In the genomic region with DNA sequence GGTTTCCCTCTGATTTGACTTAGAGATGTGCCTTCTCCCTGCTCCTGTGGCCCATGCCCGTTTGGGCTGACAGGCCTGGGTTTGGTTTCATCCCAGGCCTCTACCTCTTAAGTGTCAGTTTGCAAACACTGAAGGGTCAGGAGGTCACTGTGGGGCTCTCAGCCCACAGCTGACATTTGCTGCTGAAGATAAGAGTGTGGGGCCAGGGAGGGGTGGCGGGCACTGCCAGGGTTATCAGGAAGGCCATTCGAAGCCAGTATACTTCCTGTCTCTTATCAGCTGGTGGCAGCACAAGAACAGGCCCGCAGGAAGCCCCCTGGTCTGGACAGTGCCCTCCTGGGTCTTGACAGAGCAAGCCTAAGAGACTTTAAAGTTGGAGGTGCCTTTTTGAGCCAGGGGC, we compare ENCODE assay signal across 12 mouse cellular contexts. TPM values are rescaled to one million over a fixed set of nuclear protein-coding genes. Genes with fewer than 3 reads are reported as not detected.
A peak's percentile ranks its signal among the peaks of the same experiment; 100 is the strongest.
DNase-seq lines count a peak whose midpoint lies in the region; ATAC-seq and TF ChIP-seq lines count a peak whose summit lies in the region.
"Had no signal": no experiment of that assay in that cellular context is flagged by ENCODE, and none has a peak within 500 bp of the region (broad histone marks: within the 10 kb centered on the region; RNA-seq: fewer than 3 reads in every experiment).

No protein-coding gene starts in this region.

- H3K9me3 ChIP-seq in heart, embryonic 11.5 days (replicated peaks; ENCODE audit: control insufficient read depth, low read length) = no peaks in the 10 kb centered on the region
- no peaks in the 10 kb centered on the region for H3K9me3 ChIP-seq in MEL (replicated peaks; ENCODE audit: insufficient read depth, low read length)
- no peaks in the 10 kb centered on the region for H3K9me3 ChIP-seq in midbrain, embryonic 10.5 days (replicated peaks)

- TF ChIP-seq POLR2A in MEL (IDR thresholded peaks at IDR 0.05; ENCODE audit: control insufficient read depth in 1 of 2, insufficient read depth in 1 of 2, low read depth in 1 of 2, low read length in 2 of 2, poor library complexity in 1 of 2) = no peak; a peak in 1 of 4 replicates

- H3K4me1 ChIP-seq in heart, embryonic 11.5 days (ENCODE audit: control insufficient read depth, insufficient read depth, low read length) = peaks cover 45% of the 10 kb centered on the region
- peaks cover 43 to 60% of the 10 kb centered on the region in 2 experiments for H3K4me1 ChIP-seq in MEL (ENCODE audit: control insufficient read depth in 1 of 2, insufficient read depth in 2 of 2, low read length in 2 of 2)
- 0 out of 2 replicates have a peak, but pooled peaks cover 7% of the 10 kb centered on the region for H3K4me1 ChIP-seq in midbrain, embryonic 10.5 days

- peak; percentile 94 to 98 for TF ChIP-seq EP300 in MEL (IDR thresholded peaks at IDR 0.05; ENCODE audit: low read depth in 1 of 2, low read length in 2 of 2)

- no peak for TF ChIP-seq RAD21 in MEL (IDR thresholded peaks at IDR 0.05; ENCODE audit: low read depth, low read length)

- no peak overlapping the region for H3K4me3 ChIP-seq in heart, embryonic 11.5 days (ENCODE audit: low read depth, low read length)
- H3K4me3 ChIP-seq in MEL (ENCODE audit: control insufficient read depth in 1 of 2, insufficient read depth in 1 of 2, low read depth in 2 of 2, low read length in 2 of 2) = no peak overlapping the region
- H3K4me3 ChIP-seq in midbrain, embryonic 10.5 days = no peak overlapping the region
- H3K4me3 ChIP-seq: heart, adult 2 months had no signal

- no peak for TF ChIP-seq CTCF in MEL (IDR thresholded peaks at IDR 0.05 in 2 of 3, conservative IDR thresholded peaks at IDR 0.05 in 1 of 3; ENCODE audit: control insufficient read depth in 1 of 3, insufficient read depth in 1 of 3, low read depth in 2 of 3, low read length in 3 of 3, poor library complexity in 1 of 3, severe bottlenecking in 1 of 3)

- peak overlapping the region; percentile 82 for H3K27ac ChIP-seq in heart, embryonic 11.5 days (ENCODE audit: low read depth, low read length)
- peak overlapping the region; percentile 61 for H3K27ac ChIP-seq in MEL (ENCODE audit: control insufficient read depth, low read depth, low read length)
- no peak overlapping the region for H3K27ac ChIP-seq in midbrain, embryonic 10.5 days (replicated peaks)
- H3K27ac ChIP-seq: heart, adult 2 months had no signal

- intact Hi-C loops in heart, postnatal 10 days (cut with DNase I) = no loop called here

- H3K79me2 ChIP-seq in MEL (ENCODE audit: control insufficient read depth, insufficient read depth, low read length, poor library complexity) = no peaks in the 10 kb centered on the region; the same call in 1 of the 2 replicates

- ATAC-seq in heart, embryonic 11.5 days (replicated peaks; ENCODE audit: insufficient number of reproducible peaks, low FRiP score, low TSS enrichment) = peak; percentile 73
- ATAC-seq in granulocyte monocyte progenitor cell, adult 5-6 weeks (replicated peaks; ENCODE audit: poor library complexity, severe bottlenecking) = peak; percentile 33
- peak; percentile 42 for ATAC-seq in megakaryocyte, adult 5-6 weeks (ENCODE audit: poor library complexity, severe bottlenecking)
- ATAC-seq in activated CD4-positive, CD25-positive, alpha-beta regulatory T cell, adult 4 months = no peak

- H3K4me2 ChIP-seq in heart, embryonic 11.5 days = peak overlapping the region; percentile 39

- H3K9ac ChIP-seq in heart, embryonic 11.5 days (ENCODE audit: low read depth, low read length) = peak overlapping the region; percentile 59
- no peak overlapping the region for H3K9ac ChIP-seq in MEL (ENCODE audit: control insufficient read depth, low read depth, low read length, poor library complexity, severe bottlenecking)

- H3K36me3 ChIP-seq in heart, embryonic 11.5 days (ENCODE audit: control insufficient read depth, insufficient read depth, low read length) = peaks cover 22% of the 10 kb centered on the region
- peaks cover 6 to 45% of the 10 kb centered on the region in 2 experiments for H3K36me3 ChIP-seq in MEL (ENCODE audit: control insufficient read depth in 1 of 2, insufficient read depth in 2 of 2, low read length in 2 of 2)
- H3K36me3 ChIP-seq in midbrain, embryonic 10.5 days = peaks cover 67% of the 10 kb centered on the region

- H3K27me3 ChIP-seq in heart, embryonic 11.5 days (ENCODE audit: control insufficient read depth, insufficient read depth, low read length) = no peaks in the 10 kb centered on the region
- no peaks in the 10 kb centered on the region for H3K27me3 ChIP-seq in MEL (ENCODE audit: control insufficient read depth in 1 of 2, insufficient read depth in 2 of 2, low read length in 2 of 2)
- no peaks in the 10 kb centered on the region for H3K27me3 ChIP-seq in midbrain, embryonic 10.5 days (ENCODE audit: low read depth, poor library complexity, severe bottlenecking)

- 15% methylated on average over 4 of the region's 4 CpGs for WGBS in heart, embryonic 11.5 days (ENCODE audit: insufficient replicate concordance)
- WGBS in midbrain, embryonic 10.5 days = 88% methylated on average over 4 of the region's 4 CpGs

- no peak for DNase-seq in heart, postnatal 10 days
- DNase-seq in MEL (ENCODE audit: low read depth, low spot score) = no peak
- no peak for DNase-seq in midbrain, embryonic 10.5 days (ENCODE audit: low spot score)
- DNase-seq in frontal cortex, adult 2 months (ENCODE audit: extremely low spot score in 1 of 2, low spot score in 1 of 2) = no peak
- DNase-seq: cerebellum, postnatal 25 days; heart, adult 2 months; kidney, adult 2 months had no signal

TF ChIP-seq in MEL, 35 proteins besides CTCF, POLR2A, EP300 and RAD21 (continues in another document):
- TF ChIP-seq MYB (IDR thresholded peaks at IDR 0.05; ENCODE audit: low read depth, low read length) = peak; percentile 58; the same call in 1 of the 2 replicates
- peak; percentile 97 for TF ChIP-seq TAL1 (IDR thresholded peaks at IDR 0.05; ENCODE audit: low read length)
- no peak for TF ChIP-seq MAX (IDR thresholded peaks at IDR 0.05; ENCODE audit: low read length)
- TF ChIP-seq GATA1 (IDR thresholded peaks at IDR 0.05; ENCODE audit: low read depth, low read length) = peak; percentile 92
- peak; percentile 42; the same call in 1 of the 2 replicates for TF ChIP-seq USF1 (IDR thresholded peaks at IDR 0.05; ENCODE audit: low read depth, low read length)
- peak; percentile 30; the same call in 1 of the 2 replicates for TF ChIP-seq CHD2 (IDR thresholded peaks at IDR 0.05; ENCODE audit: low read length)
- TF ChIP-seq ZKSCAN1 (IDR thresholded peaks at IDR 0.05; ENCODE audit: low read depth, low read length) = no peak
- TF ChIP-seq SIN3A (IDR thresholded peaks at IDR 0.05; ENCODE audit: low read length) = peak; percentile 77
- no peak for TF ChIP-seq UBTF (IDR thresholded peaks at IDR 0.05; ENCODE audit: borderline replicate concordance, insufficient read depth, low read depth, low read length)
- TF ChIP-seq USF2 (IDR thresholded peaks at IDR 0.05; ENCODE audit: borderline replicate concordance in 1 of 2, insufficient read depth in 1 of 2, low read depth in 1 of 2, low read length in 2 of 2) = no peak

RNA-seq across cellular contexts. Expression of gene Rbm38, which starts 14.7 kb away (rescaled TPM):
- polyA plus RNA-seq in heart, embryonic 11.5 days (2014; fragmentation: Nextera tagmentation; extraction: Ambion mirVana) = 161 and 169 TPM in 2 replicates
- total RNA-seq in heart, postnatal 10 days (2021) = 100 to 1,000 TPM; 146 to 187 TPM
- 37.0 and 39.0 TPM in 2 replicates for total RNA-seq in MEL (2012; rRNA removed)
- polyA plus RNA-seq in MEL (2012; ENCODE audit: insufficient read depth in 1 of 2, insufficient read length in 2 of 2, low read depth in 1 of 2, low replicate concordance in 2 of 2, missing spikeins in 1 of 2) = 100 to 1,000 TPM in 1 of 2 experiments, not detected in 1; 207 TPM
- 127 and 197 TPM in 2 replicates for total RNA-seq in granulocyte monocyte progenitor cell, adult 5-6 weeks (2014; fragmentation: Nextera tagmentation)
- 38.8 and 60.4 TPM in 2 replicates for total RNA-seq in granulocyte monocyte progenitor cell, adult 5-6 weeks (2017)
- 124 and 143 TPM in 2 replicates for total RNA-seq in megakaryocyte, adult 5-6 weeks (2015)
- total RNA-seq in megakaryocyte, adult 5-6 weeks (2017) = 43.2 and 59.0 TPM in 2 replicates
- 94.6 and 107 TPM in 2 replicates for polyA plus RNA-seq in midbrain, embryonic 10.5 days (2016; fragmentation: Nextera tagmentation; extraction: Ambion mirVana)
- 5.1 and 6.8 TPM in 2 replicates for polyA plus RNA-seq in frontal cortex, adult 2 months (2012; rRNA removed)
- polyA plus RNA-seq in activated CD4-positive, CD25-positive, alpha-beta regulatory T cell, adult 4 months (2017; shearing (Covaris generic)) = 100 to 1,000 TPM; 154 to 186 TPM

RNA-seq across cellular contexts. Expression of gene Rae1, which starts 35.1 kb away (rescaled TPM):
- polyA plus RNA-seq in heart, embryonic 11.5 days (2014; fragmentation: Nextera tagmentation; extraction: Ambion mirVana) = 114 and 118 TPM in 2 replicates
- total RNA-seq in heart, postnatal 10 days (2021) = 10 to 100 TPM; 37.7 to 42.8 TPM
- 139 and 156 TPM in 2 replicates for total RNA-seq in MEL (2012; rRNA removed)
- polyA plus RNA-seq in MEL (2012; ENCODE audit: insufficient read depth in 1 of 2, insufficient read length in 2 of 2, low read depth in 1 of 2, low replicate concordance in 2 of 2, missing spikeins in 1 of 2) = 100 to 1,000 TPM in 1 of 2 experiments, not detected in 1; 172 TPM
- 95.2 and 147 TPM in 2 replicates for total RNA-seq in granulocyte monocyte progenitor cell, adult 5-6 weeks (2014; fragmentation: Nextera tagmentation)
- 71.2 and 75.6 TPM in 2 replicates for total RNA-seq in granulocyte monocyte progenitor cell, adult 5-6 weeks (2017)
- 53.2 and 72.9 TPM in 2 replicates for total RNA-seq in megakaryocyte, adult 5-6 weeks (2015)
- total RNA-seq in megakaryocyte, adult 5-6 weeks (2017) = 42.4 and 54.3 TPM in 2 replicates
- 155 and 169 TPM in 2 replicates for polyA plus RNA-seq in midbrain, embryonic 10.5 days (2016; fragmentation: Nextera tagmentation; extraction: Ambion mirVana)
- polyA plus RNA-seq in frontal cortex, adult 2 months (2012; rRNA removed) = 69.7 and 82.4 TPM in 2 replicates
- 10 to 100 TPM; 54.5 to 63.6 TPM for polyA plus RNA-seq in activated CD4-positive, CD25-positive, alpha-beta regulatory T cell, adult 4 months (2017; shearing (Covaris generic))

RNA-seq across cellular contexts. Expression of gene Spo11, which starts 57.5 kb away (rescaled TPM):
- 0.17 and 0.19 TPM in 2 replicates for polyA plus RNA-seq in heart, embryonic 11.5 days (2014; fragmentation: Nextera tagmentation; extraction: Ambion mirVana)
- total RNA-seq in heart, postnatal 10 days (2021) = not detected
- not detected in 2 replicates for total RNA-seq in MEL (2012; rRNA removed)
- polyA plus RNA-seq in MEL (2012; ENCODE audit: insufficient read depth in 1 of 2, insufficient read length in 2 of 2, low read depth in 1 of 2, low replicate concordance in 2 of 2, missing spikeins in 1 of 2) = not detected
- not detected in 2 replicates for total RNA-seq in granulocyte monocyte progenitor cell, adult 5-6 weeks (2014; fragmentation: Nextera tagmentation)
- not detected in 2 replicates for total RNA-seq in granulocyte monocyte progenitor cell, adult 5-6 weeks (2017)
- 0.64 and 1.0 TPM in 2 replicates for total RNA-seq in megakaryocyte, adult 5-6 weeks (2015)
- total RNA-seq in megakaryocyte, adult 5-6 weeks (2017) = 0.04 TPM in 1 of 2 replicates, not detected in the other
- 0.20 and 0.40 TPM in 2 replicates for polyA plus RNA-seq in midbrain, embryonic 10.5 days (2016; fragmentation: Nextera tagmentation; extraction: Ambion mirVana)
- 0.76 and 1.0 TPM in 2 replicates for polyA plus RNA-seq in frontal cortex, adult 2 months (2012; rRNA removed)
- 1 to 10 TPM; 3.5 to 5.2 TPM for polyA plus RNA-seq in activated CD4-positive, CD25-positive, alpha-beta regulatory T cell, adult 4 months (2017; shearing (Covaris generic))
- total RNA-seq: heart, adult 2 months had no signal
- polyA plus RNA-seq: liver, adult 2 months had no signal
